Mouse (Mus musculus): Measurements from ENCODE around the gene Lmo3. TPM values are rescaled to one million over a fixed set of nuclear protein-coding genes. Genes with fewer than 3 reads are reported as not detected.

Gene Lmo3
- total RNA-seq (2021) = under 1 TPM; 0.31 to 0.34 TPM

DNA sequence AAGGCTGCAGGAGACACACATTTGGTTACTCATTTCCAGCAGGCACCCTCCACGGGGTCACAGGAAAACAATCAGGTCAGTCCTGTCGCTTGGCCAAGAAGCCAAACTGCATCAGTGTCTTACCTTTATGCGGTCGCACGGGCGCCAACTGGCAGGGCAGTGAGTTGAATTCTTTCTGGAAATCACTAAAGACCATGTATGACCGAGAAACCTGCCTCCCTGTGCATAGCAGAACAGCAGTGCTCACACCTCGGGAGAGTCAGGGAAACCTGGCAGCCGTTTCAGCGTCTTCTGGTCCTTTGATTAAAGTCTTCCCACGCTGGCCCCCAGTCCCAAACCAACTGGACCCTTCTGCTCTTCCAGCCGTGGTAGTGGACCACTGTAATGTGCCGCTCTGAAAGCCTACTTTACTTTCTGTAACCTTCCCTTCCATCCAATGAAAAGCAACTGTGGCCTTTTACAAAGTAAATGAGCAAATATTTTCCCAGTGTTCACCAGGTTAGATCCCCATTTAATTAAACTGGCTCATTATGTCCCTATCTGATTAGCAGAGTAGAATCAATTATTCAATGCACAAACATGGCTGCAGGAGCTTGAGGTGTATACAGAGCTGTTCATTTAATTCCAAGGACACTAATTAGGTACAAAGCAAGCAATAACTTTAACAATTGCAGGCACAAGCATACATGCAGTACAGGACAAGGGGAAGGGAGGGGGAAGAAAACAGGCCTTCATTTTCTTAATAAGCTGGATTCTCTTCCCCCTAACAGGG lies at the start of gene Lmo3:
Lmo3 (minus strand) TSS at position 235 of the 772 bp plus-strand sequence.
- DNase-seq (ENCODE audit: low spot score) = no peak
- intact Hi-C loops (cut with DNase I) = no loop called here

DNA sequence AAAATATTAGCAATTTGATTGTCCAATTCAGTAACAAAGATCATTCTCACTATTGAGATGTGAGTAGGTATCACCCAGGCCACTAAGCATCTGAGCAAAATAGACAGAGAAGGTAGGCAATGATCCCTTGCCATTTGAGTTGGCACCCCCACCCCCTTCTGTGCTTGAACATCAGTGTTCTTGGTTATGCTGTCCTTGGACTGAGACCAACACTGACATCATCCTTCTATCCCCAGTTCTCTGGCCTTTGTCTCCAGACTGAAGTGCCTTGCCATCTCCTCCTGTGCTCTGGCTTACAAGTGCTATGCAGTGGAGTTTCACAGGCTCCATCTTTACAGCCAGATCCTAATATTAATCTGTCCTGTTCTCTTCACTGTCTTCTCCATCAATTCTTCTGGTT lies 39.0 kb upstream of the Lmo3 start:
- intact Hi-C loops (cut with DNase I) = no loop called here
- DNase-seq (ENCODE audit: low spot score) = no peak

DNA sequence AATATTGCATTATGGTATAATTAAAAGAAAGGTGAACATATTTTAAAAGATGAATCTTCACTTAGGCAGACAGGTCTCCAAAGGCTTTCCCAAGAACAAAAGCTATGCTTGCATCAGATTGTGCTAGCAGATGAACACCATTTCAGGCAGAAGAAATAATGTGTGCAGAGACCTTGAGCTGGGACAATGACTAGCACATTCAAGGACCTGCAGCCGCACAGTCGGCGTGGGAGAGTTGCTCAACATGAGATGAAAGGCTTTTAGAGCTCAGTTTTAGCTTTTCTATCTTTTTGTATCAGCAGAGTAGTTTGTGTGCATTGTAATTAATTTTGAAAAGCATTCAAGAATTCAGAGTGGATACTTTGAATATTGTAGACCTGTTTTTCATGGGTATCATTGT lies 36.6 kb upstream of the Lmo3 start:
- DNase-seq (ENCODE audit: low spot score) = no peak
- intact Hi-C loops (cut with DNase I) = no loop called here

DNA sequence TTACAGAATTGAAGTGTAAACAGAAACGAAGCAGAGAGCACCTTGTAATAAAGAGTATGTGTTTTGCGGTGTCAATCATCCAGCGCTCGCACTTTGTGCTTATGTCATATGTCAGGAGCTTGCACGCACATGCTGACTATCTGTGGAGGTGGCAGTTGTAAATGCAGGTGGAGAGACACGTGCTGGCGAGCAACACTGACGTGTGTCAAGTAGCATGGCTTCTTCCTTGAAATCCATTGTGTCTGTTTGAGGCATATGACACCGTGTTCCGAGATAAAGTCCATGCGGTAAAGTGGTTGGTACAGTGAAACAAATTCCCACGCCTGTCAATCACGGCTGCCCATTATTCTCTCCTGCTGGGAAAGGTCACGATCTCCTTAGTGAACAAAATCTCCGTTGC lies 15.2 kb upstream of the Lmo3 start:
- intact Hi-C loops (cut with DNase I) = no loop called here

DNA sequence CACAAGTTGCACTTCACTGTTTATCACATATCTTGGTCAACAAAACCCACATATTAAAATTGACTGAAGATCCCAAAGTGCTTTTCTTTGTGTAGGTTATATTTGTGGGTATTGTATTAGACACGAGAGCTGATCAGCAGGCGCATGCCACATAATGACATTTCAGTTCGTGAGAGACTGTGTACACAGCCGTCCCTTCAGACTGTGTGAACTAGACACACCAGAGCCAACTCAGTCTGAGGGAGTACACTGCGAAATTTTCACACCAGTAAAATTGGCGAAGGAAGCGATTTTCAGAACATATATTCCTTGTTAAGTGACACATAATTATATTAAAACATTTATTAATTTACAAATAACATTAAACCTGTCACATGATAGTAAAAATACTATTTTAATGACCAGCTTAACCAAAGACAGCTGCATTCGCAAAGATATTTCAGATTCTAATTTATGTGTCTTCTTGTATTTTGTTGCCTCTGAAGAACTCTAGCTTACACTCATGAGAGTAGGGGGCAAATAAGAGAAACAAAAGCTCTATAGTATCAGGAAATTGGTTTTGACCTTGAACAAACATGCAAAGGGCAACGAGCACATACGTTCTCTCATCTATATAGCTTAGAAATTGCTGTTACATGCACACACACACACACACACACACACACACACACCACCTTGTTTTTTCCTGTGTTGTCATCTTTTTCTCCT lies 14.4 kb upstream of the Lmo3 start:
- intact Hi-C loops (cut with DNase I) = no loop called here
- no peak for DNase-seq (ENCODE audit: low spot score)

More for the DNA sequence above, 15.2 kb upstream of the Lmo3 start:
- no peak for DNase-seq (ENCODE audit: low spot score)

DNA sequence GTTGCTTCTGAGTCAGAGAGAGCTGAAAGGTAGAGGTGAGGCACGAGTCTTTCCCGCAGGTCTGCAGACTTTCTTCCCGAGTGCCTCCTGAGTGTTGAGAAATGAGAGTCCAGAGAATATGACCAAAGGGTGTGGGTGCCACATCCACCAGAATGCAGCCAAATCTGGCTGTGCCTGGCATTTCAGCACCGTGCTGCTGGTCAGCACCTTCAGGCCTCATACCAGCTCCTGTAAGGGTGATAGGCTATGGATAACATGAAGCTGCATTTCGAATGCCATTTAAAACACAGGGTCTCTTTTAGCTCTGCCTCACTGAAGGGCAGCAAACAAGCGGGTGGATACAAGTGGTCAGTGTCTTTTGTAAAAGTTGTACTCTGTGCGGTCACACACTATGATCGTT lies 1.5 kb upstream of the Lmo3 start:
- intact Hi-C loops (cut with DNase I) = no loop called here

DNA sequence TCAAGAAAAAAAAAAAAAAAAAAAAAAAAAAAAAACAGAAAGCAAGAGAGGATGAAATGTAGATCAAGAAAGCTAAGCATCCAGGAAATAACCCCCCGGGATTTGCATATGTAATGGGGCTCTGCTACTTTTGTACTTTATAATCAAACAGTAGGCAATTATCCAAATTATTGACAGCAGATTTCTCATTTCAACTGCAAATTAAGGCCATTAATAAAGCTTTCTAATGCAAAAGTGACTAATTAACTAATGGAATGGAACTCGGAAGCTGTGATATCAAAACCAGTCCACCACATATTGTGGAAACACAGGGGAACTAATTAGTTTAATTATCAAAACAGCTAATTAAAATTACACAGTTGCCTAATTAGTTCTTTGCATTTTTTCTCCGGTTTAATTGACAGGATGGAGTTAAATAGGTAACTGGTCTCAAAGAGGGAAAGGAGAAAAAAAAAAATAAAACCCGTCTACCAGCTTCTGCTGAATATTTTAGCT lies 785 bp upstream of the Lmo3 start:
- no peak for DNase-seq (ENCODE audit: low spot score)
- intact Hi-C loops (cut with DNase I) = no loop called here

More for the DNA sequence above, 1.5 kb upstream of the Lmo3 start:
- no peak for DNase-seq (ENCODE audit: low spot score)

DNA sequence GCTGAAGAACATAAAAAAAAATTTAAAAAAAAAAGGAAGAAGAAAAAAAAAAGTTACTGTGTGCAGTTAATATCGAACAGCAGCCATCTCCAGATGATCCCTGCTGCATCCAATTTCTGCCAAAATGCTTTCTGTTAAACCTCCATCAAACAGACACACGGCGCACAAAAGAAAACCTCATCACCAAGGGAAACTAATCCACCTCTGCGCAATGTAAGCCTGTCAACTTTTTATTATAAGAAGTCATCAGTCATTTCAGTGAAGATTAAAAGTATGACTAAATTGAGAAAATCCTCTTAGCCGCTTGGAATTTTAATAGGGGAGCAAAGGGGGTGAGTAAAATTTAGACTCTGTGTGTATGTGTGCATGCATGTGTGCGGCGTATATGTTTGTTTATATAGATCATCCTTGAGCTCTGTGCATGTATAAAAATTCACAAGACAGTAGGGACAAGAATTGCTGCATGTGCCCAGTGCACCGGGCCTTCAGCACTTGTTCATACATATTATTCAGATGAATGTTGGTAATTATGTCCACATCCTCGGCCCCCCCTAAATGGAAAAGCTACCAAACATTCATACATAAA lies 1.2 kb downstream of the Lmo3 start:
- DNase-seq (ENCODE audit: low spot score) = no peak

DNA sequence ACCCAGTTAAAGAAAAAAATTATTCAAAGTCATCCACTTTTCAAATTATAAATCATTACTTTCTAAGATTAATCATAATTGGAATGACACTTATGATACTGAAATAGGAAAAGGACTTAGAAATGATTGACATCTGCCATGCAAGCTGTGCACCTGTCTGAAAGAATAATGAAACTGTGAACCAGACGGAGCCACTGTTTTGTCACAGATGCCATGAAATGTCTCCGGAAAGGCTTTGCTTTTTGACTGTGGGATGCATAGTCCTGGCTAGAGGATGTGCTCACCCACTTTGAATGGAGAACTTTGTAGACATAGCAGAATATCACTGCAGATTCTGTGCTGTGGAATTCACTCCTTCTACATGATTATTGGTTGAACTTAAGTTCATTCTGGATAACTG lies 18.4 kb downstream of the Lmo3 start:
- DNase-seq (ENCODE audit: low spot score) = no peak
- intact Hi-C loops (cut with DNase I) = no loop called here

More for the DNA sequence above, 1.2 kb downstream of the Lmo3 start:
- intact Hi-C loops (cut with DNase I) = no loop called here

DNA sequence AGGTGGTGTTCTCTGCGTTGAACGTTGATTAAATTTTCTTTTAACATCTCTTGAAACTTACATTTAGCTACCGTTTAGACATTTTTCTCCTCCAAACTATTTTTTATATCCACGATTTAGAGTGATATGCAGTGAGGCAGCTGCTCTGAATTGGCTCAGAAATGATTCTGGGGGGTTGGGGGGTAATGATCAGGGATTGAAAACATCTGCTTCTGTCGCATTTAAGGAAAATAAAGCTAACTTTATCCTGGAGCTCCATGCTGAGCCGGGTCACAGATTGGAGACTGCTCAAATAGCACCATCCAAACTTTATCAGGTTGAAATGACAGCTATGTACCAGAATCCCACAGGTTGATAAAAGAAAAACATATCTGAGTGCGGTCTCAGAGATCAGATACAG lies 29.6 kb downstream of the Lmo3 start:
- intact Hi-C loops (cut with DNase I) = no loop called here
- DNase-seq (ENCODE audit: low spot score) = no peak

DNA sequence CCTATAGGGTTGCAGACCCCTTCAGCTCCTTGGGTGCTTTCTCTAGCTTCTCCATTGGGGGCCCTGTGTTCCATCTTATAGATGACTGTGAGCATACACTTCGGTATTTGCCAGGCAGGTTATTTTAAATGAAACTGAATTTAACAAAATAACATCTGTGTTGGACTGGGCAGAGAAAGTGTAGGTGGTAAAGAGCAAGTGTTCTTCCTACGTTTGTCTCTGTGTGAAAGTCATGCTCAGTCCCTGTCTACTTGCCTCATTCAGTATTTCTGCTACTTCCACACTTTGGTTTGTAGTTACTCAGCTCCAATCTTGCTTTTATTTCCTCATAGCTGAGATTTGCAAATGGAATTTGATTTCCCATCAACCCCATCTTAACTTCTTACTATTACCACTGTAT lies 46.9 kb downstream of the Lmo3 start:
- DNase-seq (ENCODE audit: low spot score) = no peak
- intact Hi-C loops (cut with DNase I) = no loop called here

DNA sequence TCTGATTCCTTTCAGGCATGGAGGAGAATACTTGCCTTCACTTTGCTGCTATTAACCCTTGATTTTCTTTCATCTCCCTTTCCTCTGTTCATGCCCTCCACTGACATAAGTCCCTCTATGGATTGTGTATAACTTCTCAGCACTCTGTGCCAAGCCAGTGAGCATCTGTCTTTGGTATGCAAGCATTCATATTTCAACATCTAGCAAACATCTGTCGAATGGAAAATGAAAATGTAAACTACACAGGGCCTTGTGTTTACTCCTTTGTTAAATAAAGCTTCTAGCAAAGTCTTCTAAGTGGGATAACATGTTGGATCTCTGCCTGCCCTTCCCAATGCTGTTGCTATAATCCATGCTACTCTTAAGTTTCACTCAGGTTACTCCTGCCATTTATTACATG lies 75.1 kb downstream of the Lmo3 start:
- intact Hi-C loops (cut with DNase I) = no loop called here
- no peak for DNase-seq (ENCODE audit: low spot score)

DNA sequence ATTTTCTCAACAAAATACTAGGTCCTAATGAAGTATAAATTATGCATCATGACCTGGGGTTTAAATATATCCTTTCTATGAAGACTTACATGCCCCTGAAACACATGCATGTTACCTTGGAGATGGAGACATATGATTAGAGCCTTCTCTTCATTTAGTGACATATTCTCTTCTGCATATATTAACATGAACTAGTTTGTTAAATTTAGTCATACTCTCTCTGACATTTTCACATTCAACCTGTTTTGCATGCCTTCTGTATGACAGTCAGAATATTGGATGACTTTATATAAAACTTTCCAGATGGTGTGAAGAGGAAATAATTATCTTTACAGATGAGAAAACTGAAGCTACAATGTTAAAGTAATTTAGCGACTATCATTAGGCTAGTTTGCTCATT lies 77.8 kb downstream of the Lmo3 start:
- DNase-seq (ENCODE audit: low spot score) = no peak
- intact Hi-C loops (cut with DNase I) = no loop called here

DNA sequence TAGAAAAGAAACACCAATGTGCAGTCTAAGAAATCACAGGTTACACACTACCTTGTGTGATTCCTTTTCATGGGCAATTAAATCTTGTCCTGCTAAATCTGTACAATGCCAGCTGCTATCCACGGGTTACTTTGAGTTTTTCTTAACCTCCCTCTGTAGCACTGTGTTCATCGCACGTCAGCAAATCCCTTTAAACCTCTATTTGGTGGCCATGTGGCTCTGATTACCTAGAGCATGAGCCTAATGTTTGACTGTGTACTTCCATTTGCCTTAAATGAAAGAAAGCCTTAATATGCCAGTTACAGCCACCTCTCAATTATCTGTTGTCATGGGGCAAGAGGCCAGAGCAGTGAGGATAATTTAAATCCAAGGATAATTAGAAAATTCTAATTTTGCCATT lies 98.9 kb downstream of the Lmo3 start:
- DNase-seq (ENCODE audit: low spot score) = no peak
- intact Hi-C loops (cut with DNase I) = no loop called here

DNA sequence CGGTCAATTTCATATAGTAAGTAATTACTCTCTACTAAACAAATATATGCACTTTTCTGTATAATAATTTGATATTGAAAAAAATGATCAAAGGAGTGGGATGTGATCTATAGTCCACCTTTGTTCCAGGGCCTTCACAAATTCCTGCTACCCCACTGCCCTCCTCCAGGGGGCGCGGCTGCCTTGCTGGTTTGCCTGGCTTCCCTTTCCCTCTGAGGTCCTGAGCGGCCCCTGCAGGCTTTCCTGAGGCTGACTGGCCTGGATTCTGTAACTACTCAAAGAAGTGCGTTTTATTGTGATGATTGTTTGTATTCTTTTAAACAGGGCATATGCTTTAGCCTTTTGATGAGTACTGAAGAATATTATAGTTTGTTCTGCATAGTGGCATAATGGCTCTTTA lies 104.2 kb downstream of the Lmo3 start:
- no peak for DNase-seq (ENCODE audit: low spot score)
- intact Hi-C loops (cut with DNase I) = loop anchor here (5.0 kb wide), 2 partner anchors 305 to 770 kb away; no protein-coding TSS in a partner anchor

DNA sequence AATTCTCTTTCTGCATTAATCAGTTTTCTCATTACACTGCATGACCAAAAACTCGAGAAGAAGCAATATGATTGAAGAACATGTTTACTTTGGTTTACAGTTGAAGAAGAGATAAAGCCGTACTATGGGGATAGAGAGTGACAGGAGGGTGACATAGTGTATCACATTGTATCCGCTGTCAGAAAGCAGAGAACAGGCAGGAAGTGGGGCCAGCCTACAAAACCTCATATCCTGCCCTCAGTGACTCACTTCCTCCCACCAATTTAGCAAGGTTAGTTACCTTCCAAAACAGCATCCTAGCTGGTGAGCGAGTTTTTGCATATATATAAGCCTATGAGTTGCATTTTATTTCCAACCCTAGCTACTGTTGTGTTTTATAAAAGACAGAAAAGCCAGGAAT lies 112.6 kb downstream of the Lmo3 start:
- no peak for DNase-seq (ENCODE audit: low spot score)

DNA sequence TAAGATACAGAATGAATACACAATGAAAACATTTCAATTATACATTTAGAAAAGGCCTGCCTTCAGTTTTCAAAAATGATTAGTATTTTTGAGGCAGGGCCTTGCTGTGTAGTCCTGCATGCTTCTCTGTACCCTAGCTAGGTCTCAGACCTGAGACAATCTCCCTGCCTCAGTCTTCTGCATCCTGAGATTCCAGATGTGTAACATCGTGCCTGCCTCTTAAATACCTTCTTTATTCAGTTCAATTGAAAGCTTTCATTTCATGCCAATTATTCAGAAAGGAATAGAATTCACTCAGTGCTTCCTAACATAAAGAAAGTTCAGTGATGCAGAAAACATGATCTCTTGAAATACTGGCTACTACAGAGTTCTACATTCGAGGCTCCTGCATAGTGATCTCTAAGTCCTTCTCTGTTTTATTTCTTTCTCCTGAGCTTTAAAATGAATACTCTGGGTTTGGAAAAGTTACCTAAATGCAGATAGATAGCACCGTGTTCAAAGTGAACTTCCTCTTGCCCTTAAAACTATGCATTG lies 137.2 kb downstream of the Lmo3 start:
- DNase-seq (ENCODE audit: low spot score) = no peak
- intact Hi-C loops (cut with DNase I) = no loop called here

More for the DNA sequence above, 112.6 kb downstream of the Lmo3 start:
- intact Hi-C loops (cut with DNase I) = no loop called here

DNA sequence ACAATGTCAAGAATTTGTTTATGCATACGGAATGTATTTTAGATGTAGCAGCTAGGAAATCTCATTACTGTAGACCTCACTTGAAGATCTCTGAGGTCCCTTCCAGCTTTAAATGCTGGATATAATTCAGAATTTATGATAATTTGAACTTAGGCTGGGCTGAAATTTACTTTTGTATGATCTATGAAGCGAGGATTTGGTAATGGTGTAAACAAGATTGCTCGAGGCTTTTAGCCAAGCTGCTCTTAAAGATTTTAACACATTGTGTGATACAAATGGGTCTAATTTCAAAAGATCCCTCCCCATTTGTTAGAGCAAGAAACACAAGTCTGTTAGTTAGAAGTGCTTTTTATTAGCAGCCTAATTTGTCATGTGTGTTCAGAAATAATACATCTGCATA lies 144.4 kb downstream of the Lmo3 start:
- intact Hi-C loops (cut with DNase I) = no loop called here
- DNase-seq (ENCODE audit: low spot score) = no peak

DNA sequence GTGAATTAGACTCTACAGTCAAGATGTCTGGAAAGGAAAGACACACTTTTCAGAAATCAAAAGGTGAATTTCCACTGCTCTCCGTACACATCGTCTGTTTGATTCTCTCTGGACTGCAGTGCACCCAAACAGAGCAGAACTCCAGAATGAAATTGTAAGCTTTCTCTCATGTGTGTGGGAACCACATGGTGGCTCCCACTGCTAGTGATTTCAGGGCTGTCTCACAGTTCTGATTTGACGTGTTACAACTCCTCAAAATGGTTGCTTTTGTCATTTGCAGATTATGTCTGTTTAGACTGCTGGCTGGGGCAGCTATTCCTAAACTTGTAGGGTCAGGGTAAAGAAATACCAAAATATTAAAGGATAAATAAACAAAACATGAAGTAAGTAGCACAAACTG lies 145.0 kb downstream of the Lmo3 start:
- no peak for DNase-seq (ENCODE audit: low spot score)
- intact Hi-C loops (cut with DNase I) = no loop called here

DNA sequence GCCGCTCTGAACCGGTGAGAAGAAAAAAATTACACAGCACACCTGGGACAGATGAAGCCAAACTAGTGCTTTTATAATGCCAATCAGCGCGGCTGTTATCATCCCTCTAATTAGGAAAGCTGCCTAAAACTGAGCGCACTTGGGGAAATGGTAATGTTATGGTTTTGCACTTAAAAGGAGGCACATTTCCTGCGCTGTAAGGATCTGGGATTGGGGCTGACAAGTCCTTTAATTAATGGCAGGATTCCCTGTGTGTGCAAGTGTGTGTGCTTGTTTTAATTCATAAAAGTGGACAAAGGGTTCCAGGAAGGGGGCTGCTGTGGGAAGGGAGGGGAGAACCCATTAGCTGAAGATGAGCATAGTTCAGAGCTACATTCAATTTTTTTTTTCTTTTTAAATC lies 154.4 kb downstream of the Lmo3 start:
- intact Hi-C loops (cut with DNase I) = no loop called here

DNA sequence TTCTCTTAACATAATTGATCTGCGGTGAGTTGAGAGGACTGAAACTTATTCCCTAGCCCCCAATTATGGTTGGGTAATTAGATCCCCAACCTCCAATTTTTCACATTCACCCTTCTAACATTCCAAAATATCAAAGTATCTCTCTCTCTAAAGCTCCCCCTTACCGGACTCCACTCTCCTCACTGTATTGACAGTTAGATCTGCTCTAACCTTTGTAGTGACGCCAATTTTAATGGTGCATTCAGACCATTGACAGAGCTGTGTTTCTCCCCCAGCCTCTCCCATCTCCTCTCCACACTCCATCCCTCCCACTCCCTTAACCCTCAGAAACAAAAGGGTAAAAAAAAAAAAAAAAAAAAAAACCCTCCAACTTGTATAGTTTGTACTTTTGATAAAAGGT lies 154.9 kb downstream of the Lmo3 start:
- intact Hi-C loops (cut with DNase I) = no loop called here

More for the DNA sequence above, 154.4 kb downstream of the Lmo3 start:
- DNase-seq (ENCODE audit: low spot score) = no peak

More for the DNA sequence above, 154.9 kb downstream of the Lmo3 start:
- DNase-seq (ENCODE audit: low spot score) = no peak
